Mouse (Mus musculus): Measurements from ENCODE around the gene Notch2.

- TF ChIP-seq GATA1 (IDR thresholded peaks at IDR 0.05; ENCODE audit: low read length) (no peak), TAL1 (IDR thresholded peaks at IDR 0.05; ENCODE audit: low read length) (no peak)
Measured at GRCm38 (mm10) chr3:98024288-98024848, 11.0 kb downstream of the Notch2 start.

All from erythroblast, embryonic 14.5 days (primary cell).